Mouse (Mus musculus) midbrain, embryonic 14.5 days (tissue): ENCODE measurements around the gene Armc2. TPM values are rescaled to one million over a fixed set of nuclear protein-coding genes. Genes with fewer than 3 reads are reported as not detected.
A peak's percentile ranks its signal among the peaks of the same experiment; 100 is the strongest.

Experiments
- ATAC-seq: fragments of 200-750 bp; cut with Nextera tagmentation; 2 replicates; pipeline ENCODE4 v1.8.0; 2017; ENCODE audit warnings: moderate number of reproducible peaks, moderate library complexity; ENCODE audit not compliant: low FRiP score, low TSS enrichment
- DNase-seq: peaks from one replicate; pipeline ENCODE4 v3.0.0-alpha.2; 2015
- H3K27ac ChIP-seq: fragments of 300-500 bp; sonication (generic); replicated peaks from 2 replicates; pipeline ENCODE4 v1.5.1; 2014; ENCODE audit warnings: mild to moderate bottlenecking, low read depth, low read length, moderate library complexity
- H3K27me3 ChIP-seq: fragments of 300-500 bp; sonication (generic); 2 replicates; pipeline ENCODE4 v1.6.1; 2014; ENCODE audit warnings: low read length, control low read depth, mixed read lengths; ENCODE audit not compliant: control insufficient read depth, insufficient read depth
- H3K36me3 ChIP-seq: fragments of 300-500 bp; sonication (generic); 2 replicates; pipeline ENCODE4 v1.6.1; 2014; ENCODE audit warnings: low read length, control low read depth; ENCODE audit not compliant: control insufficient read depth, insufficient read depth
- H3K4me1 ChIP-seq: fragments of 300-500 bp; sonication (generic); 2 replicates; pipeline ENCODE4 v1.6.1; 2014; ENCODE audit warnings: mild to moderate bottlenecking, antibody characterized with exemption, low read length, control low read depth; ENCODE audit not compliant: control insufficient read depth, insufficient read depth
- H3K4me2 ChIP-seq: fragments of 300-500 bp; sonication (generic); 2 replicates; pipeline ENCODE4 v1.6.1; 2014; ENCODE audit warnings: mild to moderate bottlenecking, low read length, moderate library complexity
- H3K4me3 ChIP-seq: fragments of 300-500 bp; sonication (generic); replicated peaks from 2 replicates; pipeline ENCODE4 v1.5.1; 2014; ENCODE audit warnings: low read depth, low read length
- H3K9ac ChIP-seq: fragments of 300-500 bp; sonication (generic); replicated peaks from 2 replicates; pipeline ENCODE4 v1.6.1; 2014; ENCODE audit warnings: mild to moderate bottlenecking, low read length, moderate library complexity
- H3K9me3 ChIP-seq: fragments of 300-500 bp; sonication (generic); 2 replicates; pipeline ENCODE4 v1.6.1; 2016; ENCODE audit warnings: low read length, control low read depth, mixed read lengths; ENCODE audit not compliant: control insufficient read depth
- WGBS: fragments of 180-500 bp; shearing (Covaris S2); extraction: QIAGEN DNeasy Blood & Tissue Kit; methylation state at CpG from one replicate; pipeline ENCODE4 v1.1.7; 2014; 5-methylcytosine and 5-hydroxymethylcytosine counted together
- polyA plus RNA-seq: library from polyadenylated mRNA; unstranded; fragments of >200 nt; fragmentation: Nextera tagmentation; extraction: Ambion mirVana; gene quantifications from 2 replicates; pipeline ENCODE4 v1.2.1, GENCODE M21; 2014

Armc2 gene
- polyA plus RNA-seq, 1 experiment from 2014 or later: 11.2 TPM

DNA sequence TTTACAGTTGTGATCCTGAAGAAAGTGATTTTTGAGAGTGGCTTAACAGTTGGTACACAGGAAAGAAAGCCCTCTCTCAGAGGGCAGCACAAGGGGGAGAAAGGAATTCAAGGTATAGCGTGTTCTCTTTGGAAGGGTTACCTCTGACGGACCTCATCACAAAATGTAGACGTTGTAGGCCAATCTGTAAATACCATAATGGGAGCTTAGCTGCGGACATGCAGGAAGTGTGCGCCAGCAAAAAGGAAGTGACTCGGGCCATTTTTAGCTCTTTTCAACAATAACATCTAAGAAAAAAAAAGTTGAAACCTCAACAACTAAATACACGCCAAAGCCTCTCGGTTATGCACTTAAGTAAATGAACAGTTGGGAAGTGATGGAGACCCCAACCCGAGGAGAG lies 45.6 kb downstream of the Armc2 start:
- Histone ChIP-seq H3K27me3 (no peaks in the 10 kb centered on the region), H3K4me3 (no peak overlapping the region), H3K4me2 (no peak overlapping the region), H3K4me1 (no peaks in the 10 kb centered on the region), H3K27ac (no peak overlapping the region), H3K9me3 (no peaks in the 10 kb centered on the region), H3K36me3 (no peaks in the 10 kb centered on the region), H3K9ac (no peak overlapping the region)
- WGBS: 88% methylated on average over 9 of the region's 9 CpGs
- ATAC-seq: no peak
- DNase-seq: no peak

DNA sequence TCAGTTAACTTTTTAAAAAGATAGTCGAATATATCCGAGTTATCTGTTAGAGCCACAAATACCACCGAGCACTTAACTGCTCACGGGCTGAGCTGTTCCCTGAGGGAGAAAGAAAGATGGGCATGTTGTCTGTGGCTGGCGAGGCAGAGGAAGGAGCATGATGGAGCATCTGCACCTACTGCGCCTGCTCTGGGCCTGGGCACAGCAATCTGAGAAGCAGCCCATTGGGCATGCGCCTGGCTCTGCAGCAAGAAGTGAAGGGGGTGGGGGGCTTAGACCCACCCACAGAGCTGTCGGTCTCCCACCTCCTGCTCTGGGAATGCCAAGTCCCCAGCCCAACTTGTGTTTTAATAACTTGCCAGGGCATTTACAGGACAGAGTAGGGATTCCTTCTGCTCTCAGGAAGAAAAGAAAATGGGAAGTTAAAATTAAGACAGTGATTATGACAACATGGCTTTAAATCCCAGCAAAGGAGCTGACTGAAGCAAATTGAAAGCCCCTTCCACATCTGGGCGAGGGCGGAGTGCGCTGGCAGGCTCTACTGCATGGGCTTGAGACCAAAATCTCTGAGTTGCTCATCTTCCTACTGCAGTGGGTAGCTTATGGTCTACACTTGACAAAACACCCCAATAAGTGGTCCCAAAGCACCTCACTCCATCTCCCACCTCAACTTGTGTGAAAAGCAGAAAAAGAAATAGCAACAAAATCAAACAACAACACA lies 50.2 kb downstream of the Armc2 start:
- Histone ChIP-seq H3K9me3 (no peaks in the 10 kb centered on the region), H3K27ac (no peak overlapping the region), H3K36me3 (no peaks in the 10 kb centered on the region), H3K4me2 (no peak overlapping the region), H3K4me3 (no peak overlapping the region), H3K9ac (no peak overlapping the region), H3K27me3 (no peaks in the 10 kb centered on the region), H3K4me1 (no peaks in the 10 kb centered on the region)
- WGBS: 84% methylated on average over 11 of the region's 11 CpGs
- DNase-seq: no peak
- no peak for ATAC-seq

DNA sequence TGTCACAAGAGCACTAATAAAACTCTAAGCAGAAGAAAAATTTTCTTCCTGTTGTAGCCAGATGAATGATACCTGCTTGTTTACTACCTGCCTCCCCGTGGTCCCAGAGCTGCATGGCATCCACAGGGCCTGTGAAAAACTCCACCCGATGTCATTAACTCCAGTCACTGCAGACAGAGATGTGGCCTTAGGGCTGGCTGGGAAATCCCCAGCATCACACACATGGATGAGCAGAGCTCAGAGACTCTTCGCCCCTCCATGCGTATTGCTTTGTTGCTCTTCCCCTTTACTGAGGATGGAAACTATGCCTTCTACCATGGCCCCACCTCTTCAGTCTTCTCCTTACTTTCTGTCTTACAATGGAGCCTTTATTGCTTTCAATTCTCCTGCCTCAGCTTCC lies 55.5 kb downstream of the Armc2 start:
- Histone ChIP-seq H3K4me1 (no peaks in the 10 kb centered on the region), H3K4me2 (no peak overlapping the region), H3K27ac (no peak overlapping the region), H3K9ac (no peak overlapping the region), H3K9me3 (no peaks in the 10 kb centered on the region), H3K36me3 (no peaks in the 10 kb centered on the region), H3K27me3 (no peaks in the 10 kb centered on the region), H3K4me3 (no peak overlapping the region)
- DNase-seq (peak; percentile 26), ATAC-seq (no peak)
- 62% methylated on average over 4 of the region's 4 CpGs for WGBS

DNA sequence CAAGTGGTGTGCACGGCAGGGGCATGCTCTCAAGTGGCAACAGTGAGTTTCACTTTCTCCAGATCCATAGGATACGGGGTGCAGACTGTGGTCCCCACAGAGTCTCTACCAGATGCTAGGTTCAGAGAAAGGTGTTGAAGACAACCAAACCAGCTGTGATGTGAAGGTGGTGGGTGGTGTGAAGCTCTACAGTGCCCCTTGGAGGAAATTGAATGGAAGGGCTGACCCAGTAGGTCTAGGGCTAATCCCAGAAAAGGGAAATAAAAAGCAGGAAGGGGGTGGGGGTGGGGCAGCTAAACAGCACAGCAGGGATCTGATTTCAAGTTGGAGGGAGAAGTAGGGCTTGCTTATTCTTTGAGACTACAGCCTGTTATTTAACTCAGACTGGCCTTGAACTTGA lies 58.4 kb downstream of the Armc2 start:
- WGBS: 70% methylated on average over 2 of the region's 2 CpGs
- Histone ChIP-seq H3K36me3 (no peaks in the 10 kb centered on the region), H3K9me3 (no peaks in the 10 kb centered on the region), H3K27ac (no peak overlapping the region), H3K27me3 (no peaks in the 10 kb centered on the region), H3K4me1 (no peaks in the 10 kb centered on the region), H3K9ac (no peak overlapping the region), H3K4me3 (no peak overlapping the region), H3K4me2 (no peak overlapping the region)
- ATAC-seq: no peak
- no peak for DNase-seq

DNA sequence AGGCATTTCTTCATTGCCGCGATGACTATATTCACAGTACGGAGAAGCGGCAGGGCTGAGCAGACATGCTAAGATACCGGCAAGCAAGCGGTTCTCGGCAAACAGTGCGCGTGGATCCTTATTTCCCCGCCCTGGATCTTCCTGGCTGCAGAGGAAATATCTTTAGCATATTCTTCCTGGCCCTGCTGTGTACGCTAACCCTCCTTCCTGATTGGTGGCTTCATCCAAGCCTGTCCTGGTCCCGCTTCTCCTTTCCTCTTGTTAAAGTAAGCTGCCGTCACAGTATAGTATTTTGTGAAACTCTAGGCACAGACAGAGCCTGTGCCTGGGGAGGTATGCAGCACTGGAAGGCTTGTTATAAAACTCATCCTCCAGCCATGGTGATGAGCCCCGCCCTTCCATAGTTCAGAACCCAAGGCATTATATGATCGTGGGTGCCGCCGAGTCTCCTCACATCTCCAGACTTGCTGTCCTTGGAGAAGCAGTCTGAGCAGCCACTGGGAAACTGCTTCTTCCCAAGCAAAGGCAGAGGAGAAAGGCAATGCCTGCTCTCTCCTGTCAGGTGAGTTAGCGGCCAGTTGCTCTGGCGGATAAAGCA lies 59.5 kb downstream of the Armc2 start:
- Histone ChIP-seq H3K36me3 (no peaks in the 10 kb centered on the region), H3K9ac (no peak overlapping the region), H3K4me1 (no peaks in the 10 kb centered on the region), H3K27ac (no peak overlapping the region), H3K4me3 (no peak overlapping the region), H3K4me2 (no peak overlapping the region), H3K9me3 (no peaks in the 10 kb centered on the region), H3K27me3 (no peaks in the 10 kb centered on the region)
- 95% methylated on average over 19 of the region's 19 CpGs for WGBS
- DNase-seq: no peak
- ATAC-seq: no peak

DNA sequence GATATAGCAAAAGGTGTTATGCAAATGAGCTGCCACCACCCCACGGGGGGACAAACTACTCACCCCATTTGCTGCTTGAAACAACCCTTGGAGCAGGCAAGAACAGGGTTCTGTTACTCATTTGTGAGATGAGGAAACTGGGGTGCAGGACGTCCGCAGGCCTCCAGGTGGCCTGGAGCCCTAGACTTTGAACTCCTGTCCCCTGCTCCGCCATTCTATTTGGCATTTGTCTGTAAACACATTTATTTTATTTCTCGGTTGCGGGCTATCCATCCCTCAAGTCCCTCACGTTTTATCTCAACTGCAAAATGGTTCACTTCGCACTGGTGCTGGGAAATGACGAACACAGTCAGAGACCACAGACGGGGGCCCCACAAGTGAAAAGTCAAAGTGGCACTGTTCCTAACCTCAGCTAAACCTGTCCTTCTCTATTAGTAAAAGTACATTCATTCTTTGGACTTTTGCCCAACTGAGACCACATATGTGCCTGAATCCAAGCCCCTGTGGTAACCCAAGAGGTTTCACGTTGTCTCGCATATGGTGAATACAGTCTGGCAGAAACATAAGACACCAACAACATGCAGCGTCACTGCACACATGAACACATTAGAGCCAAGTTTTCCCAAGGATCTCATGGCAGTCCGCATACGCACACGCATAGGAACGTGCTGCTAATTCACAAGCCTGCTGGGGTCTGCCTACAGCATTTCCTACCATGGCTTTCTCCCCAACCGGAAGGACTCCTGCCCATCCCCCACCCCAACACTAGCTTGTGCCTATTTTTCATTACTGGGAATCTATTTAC lies 60.6 kb downstream of the Armc2 start:
- H3K4me2 ChIP-seq: no peak overlapping the region
- H3K36me3 ChIP-seq: no peaks in the 10 kb centered on the region
- ATAC-seq: no peak
- no peaks in the 10 kb centered on the region for H3K4me1 ChIP-seq
- no peak overlapping the region for H3K9ac ChIP-seq
- H3K27ac ChIP-seq: no peak overlapping the region
- no peak overlapping the region for H3K4me3 ChIP-seq
- no peak for DNase-seq
- no peaks in the 10 kb centered on the region for H3K9me3 ChIP-seq
- H3K27me3 ChIP-seq: no peaks in the 10 kb centered on the region
- 91% methylated on average over 18 of the region's 18 CpGs for WGBS

DNA sequence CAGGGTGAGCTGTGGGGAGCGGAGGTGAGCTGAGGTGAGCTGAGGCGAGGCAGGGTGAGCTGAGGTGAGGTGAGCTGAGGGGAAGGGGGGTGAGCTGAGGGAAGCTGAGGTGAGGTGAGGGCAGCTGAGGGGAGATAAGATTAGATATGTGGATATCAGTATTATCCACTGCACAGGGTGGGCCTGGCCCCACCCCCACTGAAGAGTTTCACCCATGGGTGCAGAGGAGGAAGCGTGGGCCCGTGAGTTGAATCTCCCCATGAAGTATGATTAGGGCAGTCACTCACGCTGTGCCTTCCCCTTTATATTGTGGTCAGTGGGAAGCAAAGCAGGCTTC lies 64.7 kb downstream of the Armc2 start:
- Histone ChIP-seq H3K27ac (no peak overlapping the region), H3K36me3 (no peaks in the 10 kb centered on the region), H3K4me2 (no peak overlapping the region), H3K4me3 (no peak overlapping the region), H3K4me1 (no peaks in the 10 kb centered on the region), H3K9ac (no peak overlapping the region), H3K27me3 (no peaks in the 10 kb centered on the region), H3K9me3 (no peaks in the 10 kb centered on the region)
- 95% methylated on average over 5 of the region's 5 CpGs for WGBS
- ATAC-seq (no peak), DNase-seq (no peak)

DNA sequence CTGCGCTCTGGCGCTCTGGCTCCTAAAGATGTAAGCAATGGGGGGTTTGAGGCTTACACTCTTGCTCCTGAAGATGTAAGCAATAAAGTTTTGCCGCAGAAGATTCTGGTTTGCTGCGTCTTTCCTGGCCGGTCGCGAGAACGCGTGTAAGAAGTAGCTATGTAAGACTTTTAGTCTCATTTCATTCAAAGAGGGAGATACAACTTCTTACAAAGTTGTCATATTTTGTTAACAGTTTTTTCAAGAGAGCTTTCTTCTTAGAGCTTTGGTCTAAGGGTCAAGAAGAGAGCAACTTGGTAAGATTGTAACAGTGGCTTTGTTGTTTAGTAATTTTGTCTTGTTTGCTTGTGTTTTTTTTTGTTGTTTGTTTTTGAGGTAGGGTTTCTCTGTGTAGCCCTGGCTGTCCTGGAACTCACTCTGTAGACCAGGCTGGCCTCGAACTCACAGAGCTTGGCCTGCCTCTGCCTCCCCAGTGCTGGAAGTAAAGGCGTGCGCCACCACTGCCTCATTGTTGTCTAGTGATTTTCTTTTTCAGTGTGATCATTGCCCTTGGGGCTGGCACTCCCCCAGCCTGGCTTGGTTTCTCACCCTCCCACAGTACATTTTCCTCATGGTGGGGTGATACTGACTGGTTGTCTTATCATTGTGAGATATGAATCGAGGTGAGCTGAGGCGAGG lies 65.3 kb downstream of the Armc2 start:
- no peaks in the 10 kb centered on the region for H3K36me3 ChIP-seq
- no peaks in the 10 kb centered on the region for H3K9me3 ChIP-seq
- no peak for ATAC-seq
- no peak overlapping the region for H3K9ac ChIP-seq
- no peaks in the 10 kb centered on the region for H3K27me3 ChIP-seq
- H3K27ac ChIP-seq: no peak overlapping the region
- H3K4me2 ChIP-seq: no peak overlapping the region
- no peak for DNase-seq
- WGBS: 97% methylated on average over 14 of the region's 14 CpGs
- H3K4me3 ChIP-seq: no peak overlapping the region
- H3K4me1 ChIP-seq: no peaks in the 10 kb centered on the region
